Mouse (Mus musculus): ENCODE results near the gene Card19. TPM values are rescaled to one million over a fixed set of nuclear protein-coding genes. Genes with fewer than 3 reads are reported as not detected.

Card19 gene
- total RNA-seq, 2 experiments from 2014 or later, result 27.1 to 30.2 TPM

DNA sequence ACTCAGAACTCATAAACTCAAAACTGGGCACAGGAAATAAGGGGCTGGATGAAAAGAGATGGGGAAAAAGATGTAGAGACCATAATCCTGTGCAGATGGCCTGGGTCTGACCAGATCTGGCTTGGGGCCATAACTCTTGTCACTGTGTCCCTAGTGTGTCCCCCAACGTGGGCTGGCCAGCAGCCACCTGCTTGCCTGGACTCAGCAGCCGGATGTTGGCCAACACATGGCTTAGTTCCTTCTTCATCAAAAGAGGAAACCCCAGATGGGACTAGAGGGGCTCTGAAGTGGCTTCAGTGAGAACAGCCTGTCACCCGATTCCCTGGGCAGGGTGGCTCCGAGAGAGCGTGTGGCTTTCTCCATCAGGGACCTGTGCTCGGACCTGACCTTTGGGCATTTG is 19.1 kb downstream of the Card19 start:
- ATAC-seq (replicated peaks; ENCODE audit: poor library complexity), result peak; percentile 68

DNA sequence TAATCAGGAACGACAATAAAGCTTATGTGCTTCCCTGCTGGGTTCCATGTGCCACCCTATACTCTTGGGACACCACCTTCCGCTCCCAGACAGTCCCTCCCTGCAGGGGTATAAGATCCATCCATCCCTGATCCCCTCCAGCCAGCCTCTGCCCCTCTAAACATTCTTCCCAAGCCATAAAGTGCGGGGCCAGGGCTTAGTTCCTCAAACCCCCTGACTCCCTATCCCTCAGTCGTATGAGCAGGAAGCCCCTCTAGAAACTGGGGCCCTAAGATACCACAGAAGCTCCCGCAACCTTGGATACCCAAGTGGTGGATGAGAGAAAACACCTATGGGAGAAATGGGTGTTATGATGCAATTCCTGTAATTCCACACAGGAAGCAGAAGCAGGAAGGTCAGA is 19.6 kb downstream of the Card19 start:
- 0 out of 2 replicates have a peak, but pooled peaks have one; percentile 0 for ATAC-seq (replicated peaks; ENCODE audit: poor library complexity)

DNA sequence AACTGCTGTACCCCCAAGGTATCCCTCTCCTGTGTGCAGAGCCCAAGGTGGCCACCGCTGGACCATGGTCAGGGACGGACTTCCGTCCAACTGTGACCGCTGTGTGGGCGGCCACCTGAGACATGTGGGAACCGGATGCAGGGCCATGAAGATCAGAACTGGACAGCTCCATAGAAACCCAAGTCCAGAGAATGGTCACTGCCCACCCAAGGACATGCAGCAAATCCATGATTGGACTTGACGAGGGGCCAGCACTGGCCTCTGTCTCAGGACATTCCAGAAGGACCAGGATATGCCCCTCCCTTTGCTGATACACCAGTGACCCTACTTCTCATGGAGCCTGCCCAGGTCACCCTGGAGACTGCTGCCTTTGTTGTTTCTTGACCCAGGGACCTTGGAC is 20.2 kb downstream of the Card19 start:
- ATAC-seq (replicated peaks; ENCODE audit: poor library complexity), result no peak

DNA sequence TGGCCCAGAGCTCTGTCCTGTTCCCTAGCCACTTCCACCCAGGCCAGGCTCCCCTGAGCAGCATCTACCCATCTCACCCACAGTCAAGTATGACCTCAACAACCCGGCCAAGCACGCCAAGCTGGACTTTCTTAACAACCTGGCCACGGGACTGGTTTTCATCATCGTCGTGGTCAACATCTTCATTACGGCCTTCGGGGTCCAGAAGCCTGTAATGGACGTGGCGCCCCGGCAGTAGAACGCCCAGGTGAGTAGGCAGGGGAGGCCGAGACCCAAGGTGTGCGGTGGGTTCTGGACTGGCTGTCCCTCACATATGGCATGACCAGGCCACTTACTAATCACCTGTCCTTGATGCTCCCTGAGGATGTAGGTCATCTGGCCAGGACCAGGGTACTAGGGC is 21.0 kb downstream of the Card19 start:
- ATAC-seq (replicated peaks; ENCODE audit: poor library complexity), result no peak

DNA sequence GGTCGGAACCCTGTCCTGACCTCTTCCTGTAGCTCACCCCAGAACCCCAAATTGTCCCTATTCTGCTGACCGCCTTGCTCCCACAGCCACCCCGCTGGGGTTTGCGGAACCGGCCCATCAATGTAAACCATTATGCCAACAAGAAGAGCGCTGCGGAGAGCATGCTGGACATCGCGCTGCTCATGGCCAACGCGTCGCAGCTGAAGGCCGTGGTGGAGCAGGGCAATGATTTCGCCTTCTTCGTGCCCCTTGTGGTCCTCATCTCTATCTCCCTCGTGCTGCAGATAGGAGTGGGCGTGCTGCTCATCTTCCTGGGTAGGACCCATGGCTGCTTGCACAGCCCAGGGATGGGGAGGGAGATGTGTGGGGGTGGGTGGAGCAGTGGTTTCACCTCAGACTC is 22.2 kb downstream of the Card19 start:
- ATAC-seq (replicated peaks; ENCODE audit: poor library complexity), result no peak

DNA sequence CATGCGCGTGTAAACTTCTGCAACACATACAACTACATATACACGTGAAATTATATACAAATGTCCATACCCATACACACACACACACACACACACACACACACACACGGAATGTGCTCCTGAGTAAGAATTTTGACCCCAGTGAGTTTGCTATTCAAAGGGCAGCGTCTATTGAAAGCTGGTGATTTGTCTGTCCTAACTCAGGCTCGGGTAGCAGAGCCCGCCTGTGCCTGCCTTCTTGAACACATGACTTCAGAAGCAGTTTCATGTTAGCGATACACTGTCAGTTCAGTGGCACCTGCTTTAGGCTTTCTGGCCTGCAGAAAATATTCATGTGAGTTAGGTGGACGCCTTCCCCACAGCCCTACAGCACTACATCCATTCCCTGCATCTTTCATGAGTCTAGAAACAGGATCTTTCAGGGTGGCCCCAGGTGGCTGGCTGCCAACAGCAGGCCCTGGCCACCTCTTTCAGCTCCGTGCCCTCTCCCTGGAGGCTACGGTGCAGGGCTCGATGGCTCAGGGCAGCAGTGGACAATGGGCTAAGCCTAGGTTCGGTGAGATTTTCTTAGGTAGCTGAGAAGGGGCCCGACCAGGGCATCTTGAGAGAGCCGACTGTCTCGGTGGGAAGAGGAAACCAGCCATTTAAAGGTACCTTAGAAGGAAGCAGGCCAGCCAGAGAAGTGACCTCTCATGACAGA is 23.5 kb downstream of the Card19 start:
- ATAC-seq (replicated peaks; ENCODE audit: poor library complexity), result no peak

DNA sequence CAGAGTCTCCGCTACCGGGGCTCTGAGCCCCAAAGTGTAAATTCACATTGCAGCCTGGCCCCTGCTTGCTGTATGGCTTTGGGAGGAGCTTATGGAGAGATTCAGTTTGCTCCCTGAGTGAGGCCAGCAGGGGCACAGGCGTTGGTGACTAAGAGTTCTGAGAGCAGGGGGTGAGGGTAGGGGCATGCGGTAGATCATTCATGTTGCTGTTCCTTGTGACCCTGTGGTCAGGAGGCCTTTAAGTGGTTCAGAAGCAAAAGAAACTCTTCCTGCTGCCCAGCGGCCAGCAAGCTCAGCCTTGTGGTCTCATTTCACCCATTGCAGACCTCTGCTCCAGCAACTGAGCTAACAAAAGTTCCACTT is 24.2 kb downstream of the Card19 start:
- peak; percentile 31 for ATAC-seq (replicated peaks; ENCODE audit: poor library complexity)

DNA sequence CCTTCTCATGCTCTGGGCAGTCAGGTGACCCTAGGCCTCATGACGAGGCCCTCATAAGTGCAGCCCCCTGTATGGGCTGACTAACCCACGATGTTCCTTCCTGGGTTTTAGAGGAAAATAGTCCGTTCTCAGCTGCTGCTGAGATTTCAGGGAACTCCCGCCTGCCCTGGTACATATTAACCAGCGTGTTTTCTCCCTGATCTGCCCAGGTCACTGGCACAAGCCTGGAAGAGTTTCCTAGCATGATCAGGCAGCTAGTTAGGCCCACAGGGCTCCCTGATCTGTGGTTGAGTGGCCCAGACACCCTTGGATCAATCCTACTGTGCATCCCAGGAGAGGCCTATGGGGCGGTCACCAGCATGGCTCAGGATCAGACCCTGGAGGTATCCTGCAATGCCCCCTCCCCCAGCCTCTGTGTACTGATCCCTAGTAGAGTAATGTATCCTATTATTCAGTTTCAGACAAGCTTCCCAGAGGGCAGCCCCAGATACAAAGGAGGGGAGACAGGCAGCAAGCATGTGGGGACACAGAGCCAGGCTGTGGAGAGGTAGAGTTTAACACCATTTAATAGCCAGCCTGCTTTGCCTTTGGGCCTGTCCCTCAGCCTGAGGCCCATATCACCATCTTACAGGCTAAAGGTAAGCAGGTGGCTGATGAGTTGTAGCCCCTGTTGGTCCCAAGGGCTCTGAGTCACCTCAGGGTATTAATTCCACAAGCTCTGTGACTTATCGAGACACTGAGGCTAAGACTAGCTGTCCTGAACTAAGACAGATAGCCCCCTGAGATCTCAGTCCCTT is 24.8 kb downstream of the Card19 start:
- no peak for ATAC-seq (replicated peaks; ENCODE audit: poor library complexity)

DNA sequence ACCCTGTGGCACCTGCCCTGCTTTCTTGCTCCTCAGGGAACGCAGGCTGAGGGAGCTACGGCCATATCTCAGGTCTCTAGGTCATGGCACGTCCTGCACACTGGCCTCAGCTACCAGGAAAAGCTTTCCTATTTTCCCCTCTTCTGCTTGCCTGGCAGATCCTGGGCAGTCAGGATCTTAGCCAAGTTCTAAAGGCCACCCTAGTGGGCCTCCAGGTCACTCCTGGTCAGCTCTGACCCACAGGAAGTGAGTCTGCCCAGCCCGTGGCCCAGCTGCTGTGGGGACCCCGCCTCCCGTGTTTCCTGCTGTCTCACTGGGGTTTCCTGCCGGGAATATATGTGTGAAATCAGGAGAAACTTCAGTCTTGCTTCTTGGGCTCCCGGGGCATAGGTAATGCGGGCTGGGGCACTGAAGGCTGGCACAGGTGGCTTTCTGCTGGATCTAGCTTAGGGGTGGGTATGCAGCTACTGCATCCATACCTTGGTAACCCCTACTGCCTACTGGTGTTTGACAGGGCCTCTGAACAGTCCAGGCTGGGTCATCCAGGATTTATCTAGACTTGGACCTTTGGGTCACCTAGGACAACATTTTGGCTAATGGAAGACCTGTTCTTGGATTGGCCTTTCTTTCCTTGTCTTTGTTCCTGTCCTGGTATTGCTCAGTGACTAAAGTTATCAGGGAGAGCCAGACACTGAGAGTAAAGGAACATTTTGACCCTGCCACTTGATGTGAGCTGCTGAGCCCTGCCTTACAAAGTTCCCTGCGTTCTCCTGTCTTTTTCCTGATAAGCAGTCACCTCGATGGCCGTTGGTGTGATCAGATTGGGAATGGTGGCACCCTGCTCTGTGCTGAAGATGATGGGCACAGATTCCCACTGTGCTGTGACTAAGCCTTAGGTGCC is 25.6 kb downstream of the Card19 start:
- ATAC-seq (replicated peaks; ENCODE audit: poor library complexity), result no peak

DNA sequence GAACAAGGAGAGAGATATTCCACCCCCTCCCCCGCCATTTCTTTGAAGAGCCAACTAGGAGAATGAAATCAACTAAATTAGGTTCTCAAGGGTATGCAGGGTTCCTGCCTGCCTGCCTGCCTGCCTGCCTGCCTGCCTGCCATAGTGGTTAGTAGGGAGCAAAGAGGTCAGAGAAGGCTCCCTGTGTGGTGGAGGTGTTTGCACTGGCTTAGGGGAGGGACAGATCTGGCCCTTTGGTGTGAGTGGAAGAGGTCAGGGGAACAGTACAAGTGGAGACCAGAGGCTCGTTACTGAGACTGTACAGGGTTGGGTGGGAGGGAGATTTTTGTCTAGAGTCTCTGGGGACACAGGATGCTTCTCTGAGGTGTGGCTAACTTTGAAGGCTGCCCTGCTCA is 26.9 kb downstream of the Card19 start:
- no peak for ATAC-seq (replicated peaks; ENCODE audit: poor library complexity)

DNA sequence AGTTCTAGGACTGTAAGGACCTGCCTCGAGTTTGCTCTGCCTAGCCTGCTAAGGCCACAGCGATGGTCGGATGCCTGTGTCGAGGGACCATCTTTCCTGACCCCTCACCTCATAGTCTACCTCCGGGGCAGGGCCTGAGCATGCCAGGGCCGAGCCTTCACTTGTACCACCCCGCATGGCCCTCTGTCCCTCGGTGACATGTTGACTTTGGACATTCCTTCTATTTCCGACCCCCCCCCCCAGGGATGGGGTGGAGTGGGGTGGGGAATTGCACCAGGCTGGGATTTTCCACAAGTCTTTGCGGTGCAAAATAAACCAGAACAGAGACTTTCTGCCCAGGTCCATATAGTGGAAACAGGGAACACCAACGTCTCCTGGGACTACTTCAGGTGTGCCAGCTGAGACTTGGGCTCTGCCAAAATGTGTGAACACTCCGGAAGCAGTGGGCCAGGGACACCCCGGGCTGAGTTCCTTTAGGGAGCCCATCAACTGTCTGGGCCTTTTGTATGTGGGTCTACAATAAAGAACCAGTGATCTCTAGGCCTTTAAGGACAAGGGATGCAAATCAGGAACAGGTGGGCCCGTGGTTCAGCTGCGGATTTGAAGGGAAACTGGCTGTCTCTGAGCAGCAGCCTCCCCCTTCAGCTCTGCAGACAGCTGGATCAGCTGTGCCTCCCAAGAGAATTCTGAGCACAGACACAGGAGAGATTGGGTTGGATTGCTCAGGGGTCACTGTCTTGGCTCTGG is 27.4 kb downstream of the Card19 start:
- no peak for ATAC-seq (replicated peaks; ENCODE audit: poor library complexity)

DNA sequence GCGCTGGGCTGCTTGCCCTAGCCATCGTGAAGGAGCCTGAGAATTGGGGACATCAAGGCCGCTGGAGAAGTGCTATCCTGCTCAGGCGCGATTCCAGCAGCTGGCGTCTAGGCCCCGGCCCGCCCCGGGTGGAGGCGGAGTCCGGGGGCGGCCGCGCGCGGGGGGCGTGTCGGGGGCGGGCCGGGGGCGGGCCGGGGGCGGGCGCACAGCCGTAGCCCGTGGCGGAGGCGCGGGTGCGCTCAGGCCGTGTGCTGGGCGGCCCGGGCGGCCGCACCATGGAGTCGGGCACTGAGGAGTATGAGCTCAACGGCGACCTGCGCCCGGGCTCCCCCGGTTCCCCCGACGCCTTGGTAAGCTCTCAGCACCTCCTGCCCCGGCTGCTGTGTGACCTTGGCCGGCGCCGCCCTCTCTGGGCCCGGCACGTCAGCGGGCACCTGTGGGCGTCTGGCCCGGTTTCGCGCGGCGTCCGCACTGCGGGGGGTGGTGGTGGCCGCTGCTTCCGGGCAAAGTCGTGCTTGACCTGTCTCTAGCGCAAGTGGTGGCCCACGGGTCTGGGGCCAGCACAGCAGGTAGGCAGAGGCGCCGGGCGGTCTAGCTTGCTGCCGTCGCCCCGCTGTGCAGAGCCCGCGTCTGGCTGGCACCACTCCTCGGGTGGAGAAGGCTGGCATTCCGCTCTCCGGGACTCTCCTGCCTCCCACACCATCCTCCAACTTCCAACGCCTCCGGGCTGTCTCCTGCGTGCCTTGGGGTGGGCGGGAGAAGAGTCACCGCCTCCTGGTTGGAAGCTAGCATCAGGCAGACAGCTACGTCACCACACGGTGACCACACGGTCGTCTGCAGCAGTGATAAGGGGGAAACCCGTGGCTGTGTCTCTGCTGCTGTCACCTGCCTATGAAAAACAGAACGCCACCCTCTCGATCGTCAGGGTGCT is 28.3 kb downstream of the Card19 start, which contains the start of gene Ninj1:
Gene Ninj1, plus strand, starts transcription at position 198 of the 931 bp plus-strand sequence.
- ATAC-seq (replicated peaks; ENCODE audit: poor library complexity), result peak; percentile 80

DNA sequence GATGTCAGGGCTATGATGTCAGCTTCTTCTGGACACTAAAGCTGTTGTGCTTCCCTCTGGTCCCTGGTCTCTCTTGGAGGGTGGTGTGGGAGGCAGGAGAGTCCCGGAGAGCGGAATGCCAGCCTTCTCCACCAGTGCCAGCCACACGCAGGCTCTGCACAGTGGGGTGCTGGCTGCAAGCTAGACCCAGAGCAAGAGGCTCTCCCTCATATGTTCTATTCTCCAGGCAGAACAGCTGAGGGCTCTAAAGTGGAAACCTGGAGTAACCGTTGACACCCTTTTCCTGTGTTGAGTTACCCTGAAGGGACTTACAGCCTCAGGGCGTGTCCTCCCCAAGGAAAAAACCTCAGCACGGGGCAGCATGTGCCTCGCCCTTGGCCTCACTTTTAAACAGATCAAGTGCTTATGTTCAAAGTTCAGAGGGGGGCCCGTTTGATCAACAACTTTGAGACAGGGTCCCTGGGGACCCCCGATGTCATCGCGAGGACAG is 29.0 kb downstream of the Card19 start:
- 0 out of 2 replicates have a peak, but pooled peaks have one; percentile 4 for ATAC-seq (replicated peaks; ENCODE audit: poor library complexity)

DNA sequence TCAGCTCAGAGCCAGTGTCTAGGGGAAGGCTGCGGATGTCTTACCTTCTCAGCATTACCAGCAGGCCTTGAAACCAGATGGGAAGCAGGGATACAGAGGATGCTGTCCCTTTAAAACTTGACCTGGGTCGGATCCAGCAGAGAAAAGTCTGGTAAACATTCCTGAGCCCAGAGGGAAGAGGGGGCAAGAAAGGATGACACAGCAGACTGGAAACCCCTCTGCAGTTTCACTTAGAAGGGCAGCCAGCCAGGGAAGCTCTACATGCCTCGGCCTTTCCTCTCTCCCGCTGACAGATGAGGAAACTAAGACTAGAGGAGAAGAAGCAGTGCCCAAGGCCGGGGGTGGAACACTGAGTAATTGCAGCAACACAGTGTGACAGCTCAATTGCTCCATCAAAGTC is 32.2 kb downstream of the Card19 start:
- no peak for ATAC-seq (replicated peaks; ENCODE audit: poor library complexity)

DNA sequence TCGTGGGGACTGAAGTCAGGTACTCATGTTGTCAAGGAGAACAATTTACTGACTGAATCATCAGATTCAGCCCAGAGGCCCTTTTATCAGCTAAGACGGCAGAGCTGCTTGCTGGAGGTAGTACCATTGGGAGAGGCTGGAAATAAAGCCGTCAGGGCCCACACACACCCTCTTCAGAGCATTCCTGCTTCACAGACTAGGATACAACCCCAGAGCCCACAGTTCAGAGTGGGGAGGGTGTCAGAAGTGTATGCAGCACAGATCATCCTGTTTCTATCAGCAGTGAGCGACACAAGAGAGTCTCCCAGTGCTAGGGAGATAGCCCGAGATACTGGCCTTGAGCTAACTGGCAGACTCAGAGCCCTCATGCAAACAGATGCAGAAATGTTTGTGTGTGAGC is 32.7 kb downstream of the Card19 start:
- ATAC-seq (replicated peaks; ENCODE audit: poor library complexity), result no peak

DNA sequence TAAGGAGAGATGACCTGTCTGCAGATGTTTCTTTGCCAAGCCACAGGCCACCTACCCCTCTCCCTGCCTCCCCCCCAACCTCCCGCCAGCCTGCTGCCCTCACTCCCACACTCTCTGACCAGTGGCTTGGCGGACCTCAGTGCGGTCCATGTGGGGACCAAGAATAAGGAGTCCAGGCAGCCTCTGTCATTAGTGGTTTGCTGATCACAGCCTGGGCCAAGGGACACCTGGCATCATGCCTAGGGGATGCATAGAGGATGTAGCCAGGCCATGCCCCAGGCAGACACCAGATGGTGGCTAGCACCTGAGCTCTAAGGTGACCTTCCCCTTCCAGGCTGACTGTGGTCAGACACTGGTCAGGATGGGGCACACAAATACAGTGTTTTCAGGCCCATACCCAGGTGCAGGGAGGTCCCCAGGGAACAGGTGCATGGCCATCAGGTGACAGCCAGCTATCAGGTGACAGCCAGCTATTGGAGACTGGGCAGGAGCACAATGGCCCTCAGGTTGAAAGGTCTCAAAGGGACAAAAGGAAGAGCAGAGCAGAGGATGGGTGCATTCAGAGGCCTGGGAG is 34.3 kb downstream of the Card19 start:
- no peak for ATAC-seq (replicated peaks; ENCODE audit: poor library complexity)

DNA sequence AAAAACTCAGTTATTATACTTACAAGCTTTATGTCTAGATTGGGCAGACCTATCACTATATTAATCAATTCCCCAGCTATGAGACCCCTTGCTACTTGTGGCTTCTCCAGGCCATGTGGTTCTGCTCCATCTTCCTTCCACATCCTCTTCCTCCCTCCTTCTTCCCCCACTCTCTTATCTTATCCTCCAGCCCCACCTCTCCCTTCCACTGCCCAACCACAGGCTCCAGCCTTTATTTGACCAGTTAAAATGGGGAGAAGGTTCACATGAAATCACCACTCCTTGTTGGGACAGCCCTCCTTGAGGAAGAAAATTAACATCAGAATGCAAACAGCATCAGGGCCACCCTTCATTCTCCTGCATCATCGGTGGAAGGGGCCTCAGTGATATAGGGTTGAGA is 35.1 kb downstream of the Card19 start:
- no peak for ATAC-seq (replicated peaks; ENCODE audit: poor library complexity)

DNA sequence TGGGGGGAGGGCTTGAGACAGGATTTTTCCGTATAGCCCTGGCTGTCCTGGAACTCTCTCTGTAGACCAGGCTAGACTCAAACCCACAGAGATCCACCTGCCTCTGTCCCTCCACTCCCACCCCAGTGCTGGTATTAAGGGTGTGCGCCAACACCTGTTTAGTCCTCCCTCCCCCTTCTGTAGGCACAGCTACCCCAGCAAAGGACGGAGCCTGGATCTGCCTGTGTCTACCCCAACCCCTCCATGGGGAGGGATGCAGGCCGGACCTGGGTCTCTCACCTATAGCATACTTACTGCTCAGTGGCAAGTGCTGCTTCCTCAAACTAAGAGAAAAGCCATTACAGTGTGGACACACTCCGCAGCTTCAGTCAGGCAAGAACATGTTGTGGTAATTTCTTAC is 35.6 kb downstream of the Card19 start:
- ATAC-seq (replicated peaks; ENCODE audit: poor library complexity), result peak; percentile 21; the same call in 1 of the 2 replicates

All from megakaryocyte progenitor cell, adult 5-6 weeks (primary cell).